7 mouse cellular contexts compared by ENCODE assay signal in the genomic region with DNA sequence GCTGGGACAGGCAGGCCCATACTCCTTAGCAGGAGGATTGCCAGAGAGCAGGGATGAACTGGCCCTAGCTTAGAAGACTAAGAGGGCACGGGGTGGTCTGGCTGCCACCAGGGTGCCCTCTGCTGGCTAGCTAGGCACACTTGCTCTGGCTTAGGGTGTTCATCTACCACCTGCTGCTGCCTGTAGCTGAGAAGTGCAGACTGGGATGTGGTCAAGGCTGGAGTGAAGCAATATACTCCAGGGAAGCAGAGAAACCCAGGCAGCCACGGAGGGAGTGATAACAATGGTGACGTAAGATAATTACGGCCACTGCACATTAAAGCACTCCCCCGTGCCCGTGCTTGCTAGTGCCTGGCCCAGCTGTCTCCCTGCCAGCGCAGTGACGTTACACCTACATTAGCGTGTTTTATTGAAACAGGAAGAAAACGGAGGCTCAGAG. TPM values are rescaled to one million over a fixed set of nuclear protein-coding genes. Genes with fewer than 3 reads are reported as not detected.
DNase-seq lines count a peak whose midpoint lies in the region; ATAC-seq and TF ChIP-seq lines count a peak whose summit lies in the region.

No protein-coding gene starts in this region.

- no peak overlapping the region for H3K4me2 ChIP-seq in lung, embryonic 14.5 days
- no peak overlapping the region for H3K4me2 ChIP-seq in embryonic facial prominence, embryonic 11.5 days (ENCODE audit: low read depth, low read length)
- H3K4me2 ChIP-seq in stomach, postnatal 0 days (replicated peaks; ENCODE audit: low read depth): no peak overlapping the region

- H3K27me3 ChIP-seq in lung, embryonic 14.5 days (ENCODE audit: insufficient read depth, low read length): peaks cover 33% of the 10 kb centered on the region
- H3K27me3 ChIP-seq in embryonic facial prominence, embryonic 11.5 days (ENCODE audit: control insufficient read depth, insufficient read depth, low read length): peaks cover 16% of the 10 kb centered on the region
- H3K27me3 ChIP-seq in stomach, postnatal 0 days (ENCODE audit: control insufficient read depth, insufficient read depth, low read length): peaks cover 6% of the 10 kb centered on the region; the same call in 1 of the 2 replicates

- no peak for TF ChIP-seq EP300 in stomach, postnatal 0 days (optimal IDR thresholded peaks at IDR 0.05)

- no peak overlapping the region for H3K9ac ChIP-seq in lung, embryonic 14.5 days
- no peak overlapping the region for H3K9ac ChIP-seq in embryonic facial prominence, embryonic 11.5 days (replicated peaks; ENCODE audit: low read length)
- no peak overlapping the region for H3K9ac ChIP-seq in stomach, postnatal 0 days (ENCODE audit: low read length)

- no peaks in the 10 kb centered on the region for H3K4me1 ChIP-seq in lung, embryonic 14.5 days (ENCODE audit: insufficient read depth)
- H3K4me1 ChIP-seq in embryonic facial prominence, embryonic 11.5 days (ENCODE audit: control insufficient read depth, insufficient read depth, low read length): no peaks in the 10 kb centered on the region
- H3K4me1 ChIP-seq in stomach, postnatal 0 days (replicated peaks; ENCODE audit: control insufficient read depth, insufficient read depth): no peaks in the 10 kb centered on the region

- ATAC-seq in lung, embryonic 14.5 days (ENCODE audit: insufficient read depth): no peak
- ATAC-seq in embryonic facial prominence, embryonic 11.5 days (replicated peaks; ENCODE audit: insufficient number of reproducible peaks, low FRiP score, low TSS enrichment, low read depth): peak; percentile 31; the same call in 1 of the 2 replicates
- peak; percentile 95 for ATAC-seq in megakaryocyte progenitor cell, adult 5-6 weeks (replicated peaks; ENCODE audit: poor library complexity)
- ATAC-seq in stomach, postnatal 0 days (ENCODE audit: low FRiP score, low TSS enrichment): peak; percentile 80

- no peak overlapping the region for H3K4me3 ChIP-seq in lung, embryonic 14.5 days (ENCODE audit: low read depth, low read length)
- H3K4me3 ChIP-seq in embryonic facial prominence, embryonic 11.5 days (ENCODE audit: low read depth, low read length): no peak overlapping the region
- no peak overlapping the region for H3K4me3 ChIP-seq in stomach, postnatal 0 days (ENCODE audit: low read depth, low read length)

- WGBS in lung, embryonic 14.5 days: 25% methylated on average over 10 of the region's 10 CpGs
- 46% methylated on average over 10 of the region's 10 CpGs for WGBS in embryonic facial prominence, embryonic 11.5 days
- 26% methylated on average over 10 of the region's 10 CpGs for whole genome bisulfite sequencing in stomach, postnatal 0 days

- H3K36me3 ChIP-seq in lung, embryonic 14.5 days (ENCODE audit: insufficient read depth): no peaks in the 10 kb centered on the region
- no peaks in the 10 kb centered on the region for H3K36me3 ChIP-seq in embryonic facial prominence, embryonic 11.5 days (replicated peaks; ENCODE audit: control insufficient read depth, insufficient read depth, low read depth, low read length)
- no peaks in the 10 kb centered on the region for H3K36me3 ChIP-seq in stomach, postnatal 0 days (ENCODE audit: control insufficient read depth, insufficient read depth, low read length)

- H3K9me3 ChIP-seq in lung, embryonic 14.5 days (ENCODE audit: low read depth, low read length): no peaks in the 10 kb centered on the region
- no peaks in the 10 kb centered on the region for H3K9me3 ChIP-seq in embryonic facial prominence, embryonic 11.5 days (replicated peaks; ENCODE audit: control insufficient read depth, low read length)
- no peaks in the 10 kb centered on the region for H3K9me3 ChIP-seq in stomach, postnatal 0 days (ENCODE audit: control insufficient read depth, low read length)

- TF ChIP-seq CTCF in lung, embryonic 14.5 days (IDR thresholded peaks at IDR 0.05; ENCODE audit: low read depth): peak; percentile 62
- TF ChIP-seq CTCF in stomach, postnatal 0 days (IDR thresholded peaks at IDR 0.05; ENCODE audit: low read depth): peak; percentile 65

- no peak overlapping the region for H3K27ac ChIP-seq in lung, embryonic 14.5 days (ENCODE audit: low read depth)
- no peak overlapping the region for H3K27ac ChIP-seq in embryonic facial prominence, embryonic 11.5 days (replicated peaks; ENCODE audit: low read depth, low read length)
- H3K27ac ChIP-seq in stomach, postnatal 0 days (replicated peaks): no peak overlapping the region

- DNase-seq in lung, embryonic 14.5 days: peak; percentile 40
- DNase-seq in lung, adult 18-20 months: no peak
- peak; percentile 19 for DNase-seq in embryonic facial prominence, embryonic 11.5 days (ENCODE audit: low spot score)
- peak; percentile 39 for DNase-seq in heart, postnatal 4 days
- DNase-seq in stomach, postnatal 0 days (ENCODE audit: low spot score): peak; percentile 50
- DNase-seq in ovary, postnatal 10 days (ENCODE audit: low spot score): no peak

RNA-seq across cellular contexts. Expression of a gene that starts 7.4 kb away (rescaled TPM):
- polyA plus RNA-seq in lung, embryonic 14.5 days (2014; fragmentation: Nextera tagmentation; extraction: Ambion mirVana): 0.46 and 0.99 TPM in 2 replicates
- 0.74 and 0.83 TPM in 2 replicates for polyA plus RNA-seq in embryonic facial prominence, embryonic 11.5 days (2014; fragmentation: Nextera tagmentation; extraction: Ambion mirVana)
- total RNA-seq in heart, postnatal 4 days (2021): 1 to 10 TPM; 1.7 to 1.8 TPM
- 9.4 and 9.9 TPM in 2 replicates for total RNA-seq in megakaryocyte progenitor cell, adult 5-6 weeks (2015)
- 1.5 and 1.8 TPM in 2 replicates for total RNA-seq in megakaryocyte progenitor cell, adult 5-6 weeks (2017)
- 0.16 and 0.68 TPM in 2 replicates for polyA plus RNA-seq in stomach, postnatal 0 days (2015; fragmentation: Nextera tagmentation; extraction: Ambion mirVana)

Comparison
In these comparisons a context has a peak if more than half of its experiments do, and no peak if none do; other contexts are left out.
1. DNase-seq: peak in lung, embryonic 14.5 days (single experiment), embryonic facial prominence, embryonic 11.5 days (single experiment), heart, postnatal 4 days (single experiment) and stomach, postnatal 0 days (single experiment); none in lung, adult 18-20 months (0 of 2) and ovary, postnatal 10 days (single experiment).